Mouse (Mus musculus): ENCODE data around the gene Col18a1.

Gene Col18a1

GRCm38 (mm10) chr10:77165963-77166717 is at the start of gene Col18a1:
TSS of gene Col18a1 (minus strand) at chr10:77166548.
- DNase-seq (ENCODE audit: extremely low read depth, low read depth, low spot score) = no peak

- DNase-seq (ENCODE audit: extremely low read depth, low read depth, low spot score) = no peak
Measured at GRCm38 (mm10) chr10:77215641-77216040, 49.3 kb upstream of the Col18a1 start.

GRCm38 (mm10) chr10:77214586-77214985 is 48.2 kb upstream of the Col18a1 start:
- no peak for DNase-seq (ENCODE audit: extremely low read depth, low read depth, low spot score)

GRCm38 (mm10) chr10:77213483-77213882 is 47.1 kb upstream of the Col18a1 start:
- DNase-seq (ENCODE audit: extremely low read depth, low read depth, low spot score) = no peak

- DNase-seq (ENCODE audit: extremely low read depth, low read depth, low spot score) = no peak
Measured at GRCm38 (mm10) chr10:77212354-77213120, 46.2 kb upstream of the Col18a1 start.

- DNase-seq (ENCODE audit: extremely low read depth, low read depth, low spot score) = no peak
Measured at GRCm38 (mm10) chr10:77211116-77211570, 44.8 kb upstream of the Col18a1 start.

- no peak for DNase-seq (ENCODE audit: extremely low read depth, low read depth, low spot score)
Measured at GRCm38 (mm10) chr10:77210666-77211065, 44.3 kb upstream of the Col18a1 start.

GRCm38 (mm10) chr10:77209261-77209660 is 42.9 kb upstream of the Col18a1 start:
- DNase-seq (ENCODE audit: extremely low read depth, low read depth, low spot score) = no peak

- no peak for DNase-seq (ENCODE audit: extremely low read depth, low read depth, low spot score)
Measured at GRCm38 (mm10) chr10:77206565-77207079, 40.3 kb upstream of the Col18a1 start.

- no peak for DNase-seq (ENCODE audit: extremely low read depth, low read depth, low spot score)
Measured at GRCm38 (mm10) chr10:77206134-77206533, 39.8 kb upstream of the Col18a1 start.

GRCm38 (mm10) chr10:77203960-77204359 is 37.6 kb upstream of the Col18a1 start:
- DNase-seq (ENCODE audit: extremely low read depth, low read depth, low spot score) = no peak

GRCm38 (mm10) chr10:77201919-77202318 is 35.6 kb upstream of the Col18a1 start:
- peak; percentile 43 for DNase-seq (ENCODE audit: extremely low read depth, low read depth, low spot score)

GRCm38 (mm10) chr10:77200295-77200694 is 33.9 kb upstream of the Col18a1 start:
- DNase-seq (ENCODE audit: extremely low read depth, low read depth, low spot score) = no peak

- DNase-seq (ENCODE audit: extremely low read depth, low read depth, low spot score) = no peak
Measured at GRCm38 (mm10) chr10:77199229-77199628, 32.9 kb upstream of the Col18a1 start.

GRCm38 (mm10) chr10:77197469-77198209 is 31.3 kb upstream of the Col18a1 start:
- no peak for DNase-seq (ENCODE audit: extremely low read depth, low read depth, low spot score)

GRCm38 (mm10) chr10:77196676-77197075 is 30.3 kb upstream of the Col18a1 start:
- DNase-seq (ENCODE audit: extremely low read depth, low read depth, low spot score) = no peak

- DNase-seq (ENCODE audit: extremely low read depth, low read depth, low spot score) = no peak
Measured at GRCm38 (mm10) chr10:77196115-77196514, 29.8 kb upstream of the Col18a1 start.

GRCm38 (mm10) chr10:77193495-77193894 is 27.1 kb upstream of the Col18a1 start:
- DNase-seq (ENCODE audit: extremely low read depth, low read depth, low spot score) = no peak

GRCm38 (mm10) chr10:77192745-77193144 is 26.4 kb upstream of the Col18a1 start:
- DNase-seq (ENCODE audit: extremely low read depth, low read depth, low spot score) = no peak

- no peak for DNase-seq (ENCODE audit: extremely low read depth, low read depth, low spot score)
Measured at GRCm38 (mm10) chr10:77190967-77191915, 24.9 kb upstream of the Col18a1 start.
